Mouse (Mus musculus) liver, postnatal 0 days (tissue): ENCODE results near the gene Slc48a1.

Experiments
- CTCF ChIP-seq: sonication (generic); IDR thresholded peaks from 2 replicates; pipeline ENCODE4 v1.5.1; 2016; ENCODE audit warnings: antibody characterized with exemption, low read depth
- EP300 ChIP-seq: IDR thresholded peaks from 2 replicates; pipeline ENCODE4 v1.6.1; 2016; ENCODE audit warnings: antibody characterized with exemption, low read depth, mild to moderate bottlenecking

- TF ChIP-seq CTCF (peak; percentile 87), EP300 (no peak)
Measured at GRCm38 (mm10) chr15:97776514-97776913, 1.8 kb upstream of the Slc48a1 start.
